Mouse (Mus musculus) left cerebral cortex, postnatal 36 days (tissue): ENCODE data around the gene Zfp593. TPM values are rescaled to one million over a fixed set of nuclear protein-coding genes. Genes with fewer than 3 reads are reported as not detected.

Source experiments
- DNase-seq, 2 experiments: peaks; one replicate each; pipeline ENCODE4 v3.0.0; 2021 to 2022; ENCODE audit warnings: low spot score in 2 of 2, mixed read lengths in 1 of 2
- intact Hi-C: fragments of 180-260 bp; cut with DNase I; formaldehyde crosslinking; loops from one replicate; pipeline ENCODE4 v1.15.1; 2025
- total RNA-seq, 2 experiments: library from RNA; stranded (reverse); gene quantifications; 2 replicates each; pipeline ENCODE4 v1.2.3; 2021

Gene Zfp593
- total RNA-seq, 2 experiments from 2014 or later: 9.2 to 13.2 TPM

GRCm38 (mm10) chr4:134258354-134258753 is 13.0 kb upstream of the Zfp593 start:
- intact Hi-C loops: no loop called here
- DNase-seq: no peak

- intact Hi-C loops: no loop called here
- DNase-seq: no peak
Observed at GRCm38 (mm10) chr4:134257198-134258009, 12.0 kb upstream of the Zfp593 start.

- no peak for DNase-seq
- intact Hi-C loops: no loop called here
Observed at GRCm38 (mm10) chr4:134256407-134257197, 11.2 kb upstream of the Zfp593 start.

GRCm38 (mm10) chr4:134255854-134256253 is 10.5 kb upstream of the Zfp593 start:
- DNase-seq: no peak
- intact Hi-C loops: no loop called here

- intact Hi-C loops: loop anchor here (5.0 kb wide), 1 partner anchor 117 kb away; no protein-coding TSS in a partner anchor
- no peak for DNase-seq
Observed at GRCm38 (mm10) chr4:134254835-134255234, 9.4 kb upstream of the Zfp593 start.

GRCm38 (mm10) chr4:134253722-134254324 is 8.4 kb upstream of the Zfp593 start, which contains the start of gene Grrp1:
Gene Grrp1, minus strand, starts transcription at chr4:134254106.
- DNase-seq: no peak
- intact Hi-C loops: loop anchor here (5.0 kb wide), 1 partner anchor 118 kb away; no protein-coding TSS in a partner anchor

GRCm38 (mm10) chr4:134252911-134253721 is 7.7 kb upstream of the Zfp593 start:
- intact Hi-C loops: loop anchor here (5.0 kb wide), 1 partner anchor 119 kb away; no protein-coding TSS in a partner anchor
- no peak for DNase-seq

GRCm38 (mm10) chr4:134252131-134252910 is 6.9 kb upstream of the Zfp593 start:
- no peak for DNase-seq
- intact Hi-C loops: loop anchor here (5.0 kb wide), 1 partner anchor 120 kb away; no protein-coding TSS in a partner anchor

GRCm38 (mm10) chr4:134251241-134252130 is 6.1 kb upstream of the Zfp593 start:
- DNase-seq: peak; percentile 55 to 66
- intact Hi-C loops: loop anchor here (2.0 to 5.0 kb wide), 2 partner anchors 41 to 121 kb away; no protein-coding TSS in a partner anchor

GRCm38 (mm10) chr4:134250930-134251240 is 5.5 kb upstream of the Zfp593 start:
- peak; percentile 17 to 23 for DNase-seq
- intact Hi-C loops: loop anchor here (2.0 to 5.0 kb wide), 2 partner anchors 42 to 121 kb away; no protein-coding TSS in a partner anchor

- intact Hi-C loops: loop anchor here (2.0 to 5.0 kb wide), 2 partner anchors 42 to 122 kb away; no protein-coding TSS in a partner anchor
Observed at GRCm38 (mm10) chr4:134250116-134250929, 4.9 kb upstream of the Zfp593 start.

GRCm38 (mm10) chr4:134249651-134250050 is 4.3 kb upstream of the Zfp593 start:
- intact Hi-C loops: loop anchor here (2.0 to 5.0 kb wide), 4 partner anchors 43 to 123 kb away; partner anchors contain the start of gene Cep85
- peak; percentile 60 to 70 for DNase-seq

More at GRCm38 (mm10) chr4:134250116-134250929, 4.9 kb upstream of the Zfp593 start:
- no peak for DNase-seq

GRCm38 (mm10) chr4:134246719-134247258 is 1.4 kb upstream of the Zfp593 start, which contains the start of gene Gm30191:
Gene Gm30191, plus strand, starts transcription at chr4:134246935.
- intact Hi-C loops: loop anchor here (5.0 kb wide), 2 partner anchors 59 to 111 kb away; partner anchors contain the start of gene Cep85
- DNase-seq: no peak

GRCm38 (mm10) chr4:134246256-134246655 is 864 bp upstream of the Zfp593 start:
- intact Hi-C loops: loop anchor here (5.0 kb wide), 2 partner anchors 59 to 111 kb away; partner anchors contain the start of gene Cep85
- no peak for DNase-seq

- intact Hi-C loops: no loop called here
- no peak for DNase-seq
Observed at GRCm38 (mm10) chr4:134243516-134244250, 1.7 kb downstream of the Zfp593 start, which contains the start of gene E130218I03Rik. Gene E130218I03Rik, plus strand, starts transcription at chr4:134243662.
